Mouse (Mus musculus): ENCODE data around the gene Jund.

DNA sequence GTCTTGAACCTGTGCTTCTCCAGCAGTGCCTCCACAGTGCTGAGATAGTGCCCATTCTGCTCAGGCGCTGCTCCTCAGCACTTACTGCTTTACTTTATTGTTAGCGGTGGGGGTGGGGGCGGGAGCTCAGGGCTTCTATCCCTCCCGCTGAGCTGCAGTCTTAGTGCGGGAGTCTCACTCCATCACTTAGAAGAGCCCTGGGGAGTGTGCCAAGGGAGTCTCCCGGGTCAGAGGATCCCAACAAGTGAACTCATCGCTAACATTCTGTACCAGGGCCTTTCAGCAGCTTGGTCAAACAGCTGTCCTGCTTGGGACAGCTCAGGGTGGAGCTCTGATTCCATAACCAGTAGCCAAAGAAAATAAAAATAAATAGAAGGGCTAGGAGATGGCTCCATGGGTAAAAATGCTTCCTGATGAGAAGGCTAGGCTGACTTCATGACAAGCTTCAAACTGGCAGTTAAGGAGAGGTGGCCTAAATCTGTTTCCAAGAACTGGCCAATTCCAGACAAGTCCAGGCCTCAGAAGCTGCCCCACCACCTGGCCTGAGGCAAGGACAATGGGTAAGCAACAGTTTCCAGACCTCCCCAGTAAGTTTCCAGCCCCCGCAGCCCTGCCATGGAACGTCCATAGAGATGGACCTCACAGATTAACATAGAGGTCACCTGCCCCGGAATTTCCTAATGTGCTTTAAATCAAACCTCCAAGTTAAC, 27.0 kb upstream of the Jund start:
- TF ChIP-seq CHD1 (IDR thresholded peaks at IDR 0.05; ENCODE audit: low read depth, low read length), result no peak
- no peak for TF ChIP-seq GABPA (IDR thresholded peaks at IDR 0.05; ENCODE audit: insufficient replicate concordance, low read depth, low read length)
- TF ChIP-seq MXI1 (IDR thresholded peaks at IDR 0.05; ENCODE audit: low read depth, low read length), result no peak
- no peak for TF ChIP-seq CTCF (conservative IDR thresholded peaks at IDR 0.05 in 1 of 2, IDR thresholded peaks at IDR 0.05 in 1 of 2; ENCODE audit: low read depth in 2 of 2, low read length in 2 of 2)
- TF ChIP-seq EP300 (IDR thresholded peaks at IDR 0.05; ENCODE audit: low read length), result no peak
- no peak for TF ChIP-seq USF1 (IDR thresholded peaks at IDR 0.05; ENCODE audit: low read depth, low read length)
- TF ChIP-seq ZNF384 (IDR thresholded peaks at IDR 0.05; ENCODE audit: low read depth, low read length), result no peak
- no peak for TF ChIP-seq POLR2A (IDR thresholded peaks at IDR 0.05; ENCODE audit: low read depth, low read length)
- no peak for TF ChIP-seq NELFE (IDR thresholded peaks at IDR 0.05; ENCODE audit: low read depth, low read length)
- TF ChIP-seq MAX (IDR thresholded peaks at IDR 0.05; ENCODE audit: low read length), result no peak
- no peak for TF ChIP-seq CHD2 (IDR thresholded peaks at IDR 0.05; ENCODE audit: low read length)
- TF ChIP-seq ZKSCAN1 (IDR thresholded peaks at IDR 0.05; ENCODE audit: borderline replicate concordance, low read depth, low read length), result no peak
- no peak for TF ChIP-seq ETS1 (conservative IDR thresholded peaks at IDR 0.05; ENCODE audit: low read depth, low read length)

All from CH12.LX (cell line).